Mouse (Mus musculus): ENCODE measurements around the gene Gm14698.

- TF ChIP-seq CTCF (IDR thresholded peaks at IDR 0.05; ENCODE audit: control insufficient read depth, insufficient read depth, low read length), result no peak
- no peak for TF ChIP-seq POLR2A (IDR thresholded peaks at IDR 0.05; ENCODE audit: borderline replicate concordance, control insufficient read depth, low read depth, low read length)
These were observed 18.9 kb downstream of the Gm14698 start for GRCm38 (mm10) chrX:68839548-68840444.
